Mouse (Mus musculus): ENCODE results near the gene Dnah8.

- TF ChIP-seq EP300 (IDR thresholded peaks at IDR 0.05) (no peak), CTCF (IDR thresholded peaks at IDR 0.05) (no peak)
Observed at GRCm38 (mm10) chr17:30835419-30835818, 211.3 kb downstream of the Dnah8 start.
